Comparison of ENCODE assay signal across 9 mouse cellular contexts in genomic region chr10:10355605-10356227, GRCm38 (mm10).
DNase-seq lines count a peak whose midpoint lies in the region; ATAC-seq and TF ChIP-seq lines count a peak whose summit lies in the region.
"Had no signal": no experiment of that assay in that cellular context is flagged by ENCODE, and none has a peak within 500 bp of the region (broad histone marks: within the 10 kb centered on the region; RNA-seq: fewer than 3 reads in every experiment).

No protein-coding gene starts in this region.

- TF ChIP-seq CTCF in kidney, postnatal 0 days (IDR thresholded peaks at IDR 0.05; ENCODE audit: low read depth): peak; percentile 69

- no peaks in the 10 kb centered on the region for H3K9me3 ChIP-seq in forebrain, embryonic 15.5 days
- H3K9me3 ChIP-seq in kidney, postnatal 0 days (replicated peaks; ENCODE audit: low read length): no peaks in the 10 kb centered on the region
- H3K9me3 ChIP-seq: lung, embryonic 15.5 days had no signal

- no peak overlapping the region for H3K9ac ChIP-seq in forebrain, embryonic 15.5 days (replicated peaks)
- H3K9ac ChIP-seq in kidney, postnatal 0 days (ENCODE audit: low read depth, low read length): no peak overlapping the region
- H3K9ac ChIP-seq: lung, embryonic 15.5 days had no signal

- DNase-seq in left cerebral cortex, adult 11 months (ENCODE audit: low spot score): peak; percentile 38
- no peak for DNase-seq in left cerebral cortex, postnatal 36 days (ENCODE audit: low spot score in 2 of 2)
- DNase-seq in kidney, postnatal 0 days (ENCODE audit: low spot score): peak; percentile 75
- DNase-seq in mesoderm, embryonic 11.5 days (ENCODE audit: low read depth, low spot score): peak; percentile 66
- DNase-seq in thymus, postnatal 4 days: peak; percentile 12
- DNase-seq in testis, postnatal 10 days (ENCODE audit: low spot score): no peak

- H3K4me3 ChIP-seq in forebrain, embryonic 15.5 days: no peak overlapping the region
- no peak overlapping the region for H3K4me3 ChIP-seq in kidney, postnatal 0 days (replicated peaks; ENCODE audit: low read depth, low read length)
- H3K4me3 ChIP-seq: lung, embryonic 15.5 days had no signal

- no peak overlapping the region for H3K27ac ChIP-seq in forebrain, embryonic 15.5 days (replicated peaks)
- H3K27ac ChIP-seq in kidney, postnatal 0 days: no peak overlapping the region
- H3K27ac ChIP-seq: lung, embryonic 15.5 days had no signal

- 17% methylated on average over 3 of the region's 3 CpGs for WGBS in forebrain, embryonic 15.5 days
- WGBS in kidney, postnatal 0 days: 18% methylated on average over 3 of the region's 3 CpGs

- intact Hi-C loops in left cerebral cortex, postnatal 36 days (cut with DNase I): no loop called here

- H3K4me1 ChIP-seq in forebrain, embryonic 15.5 days: no peaks in the 10 kb centered on the region
- H3K4me1 ChIP-seq in kidney, postnatal 0 days (replicated peaks; ENCODE audit: insufficient read depth, low read length): no peaks in the 10 kb centered on the region
- H3K4me1 ChIP-seq: lung, embryonic 15.5 days had no signal

- no peaks in the 10 kb centered on the region for H3K27me3 ChIP-seq in forebrain, embryonic 15.5 days
- no peaks in the 10 kb centered on the region for H3K27me3 ChIP-seq in kidney, postnatal 0 days (ENCODE audit: insufficient read depth, low read length)
- H3K27me3 ChIP-seq: lung, embryonic 15.5 days had no signal

- no peaks in the 10 kb centered on the region for H3K36me3 ChIP-seq in forebrain, embryonic 15.5 days
- no peaks in the 10 kb centered on the region for H3K36me3 ChIP-seq in kidney, postnatal 0 days (ENCODE audit: insufficient read depth, low read length)
- H3K36me3 ChIP-seq: lung, embryonic 15.5 days had no signal

- H3K4me2 ChIP-seq in forebrain, embryonic 15.5 days (replicated peaks): no peak overlapping the region
- H3K4me2 ChIP-seq in kidney, postnatal 0 days (ENCODE audit: low read length): no peak overlapping the region
- H3K4me2 ChIP-seq: lung, embryonic 15.5 days had no signal

- ATAC-seq in cerebellum, adult (ENCODE audit: insufficient number of reproducible peaks, low FRiP score, low TSS enrichment): peak; percentile 61
- peak; percentile 85 for ATAC-seq in forebrain, embryonic 15.5 days (replicated peaks)
- ATAC-seq in kidney, postnatal 0 days (replicated peaks; ENCODE audit: low FRiP score, low read depth): peak; percentile 69; the same call in 1 of the 2 replicates

Comparison
In these comparisons a context has a peak if more than half of its experiments do, and no peak if none do; other contexts are left out.
1. DNase-seq: peak in left cerebral cortex, adult 11 months (single experiment), kidney, postnatal 0 days (single experiment), mesoderm, embryonic 11.5 days (single experiment) and thymus, postnatal 4 days (single experiment); none in left cerebral cortex, postnatal 36 days (0 of 2) and testis, postnatal 10 days (single experiment).
2. Peak in every context shown above with its lines, with median percentiles within 50 percentile points of each other: ATAC-seq.